Mouse (Mus musculus) kidney, adult 11 months (tissue): ENCODE measurements around the gene Epn2.
A peak's percentile ranks its signal among the peaks of the same experiment; 100 is the strongest.
"Not testable (repeated sequence)": the region's sequence is repeated elsewhere in the genome, so short reads cannot be mapped to it uniquely, and the experiment has no call there.

ENCODE experiments used
- DNase-seq: peaks from one replicate; pipeline ENCODE4 v3.0.0; 2022

Epn2 gene

DNA sequence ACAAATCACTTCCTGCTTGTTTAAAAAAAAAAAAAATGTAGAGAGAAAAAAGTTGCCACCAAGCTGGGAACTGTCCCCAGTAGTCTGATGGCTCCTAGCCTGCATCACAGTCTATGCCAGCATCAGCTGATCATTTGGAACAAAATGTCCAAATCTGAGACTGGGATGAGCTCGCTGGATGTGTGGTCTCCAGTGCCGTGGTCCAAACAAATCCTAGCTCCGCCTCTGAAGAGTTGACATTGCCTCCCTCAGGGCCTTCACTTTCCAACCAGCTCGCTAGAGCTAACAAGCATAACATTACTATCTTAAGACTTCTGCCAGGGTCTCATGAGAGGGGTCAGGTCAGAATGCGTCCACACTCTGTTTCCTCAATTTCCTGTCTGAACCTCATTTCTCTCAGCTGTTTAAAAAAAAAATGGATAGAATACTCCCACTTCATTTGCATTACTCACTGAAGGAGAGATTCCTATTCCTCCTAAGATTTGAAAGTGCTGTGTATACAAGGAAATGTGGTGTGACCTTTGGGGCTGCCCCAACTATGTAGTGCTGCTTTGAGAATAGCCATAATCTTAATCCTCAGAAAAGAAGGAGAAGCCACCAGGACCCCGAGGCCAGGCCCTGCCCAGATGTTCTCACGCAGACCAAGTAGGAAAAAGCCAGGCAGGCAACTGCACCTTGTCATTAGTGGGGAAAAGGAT lies 11.2 kb upstream of the Epn2 start:
- peak; percentile 58 for DNase-seq

DNA sequence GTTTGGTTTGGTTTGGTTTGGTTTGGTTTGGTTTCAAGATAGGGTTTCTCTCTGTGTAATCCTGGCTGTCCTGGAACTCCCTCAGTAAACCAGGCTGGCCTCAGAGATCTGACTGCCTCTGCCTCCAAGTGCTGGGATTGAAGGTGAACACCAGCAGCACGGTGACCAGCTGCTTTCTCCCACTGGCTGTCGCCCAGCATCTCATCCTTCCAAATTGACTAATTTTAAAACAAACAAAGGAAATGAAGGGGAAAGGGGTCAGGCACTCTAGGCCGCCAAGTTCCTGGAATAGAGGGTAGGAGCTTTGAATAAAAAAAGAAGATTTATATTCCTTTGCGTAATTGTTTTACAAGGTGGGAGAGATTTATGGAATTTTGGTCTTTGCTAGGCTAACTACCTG lies 5.9 kb upstream of the Epn2 start:
- DNase-seq, result no peak

DNA sequence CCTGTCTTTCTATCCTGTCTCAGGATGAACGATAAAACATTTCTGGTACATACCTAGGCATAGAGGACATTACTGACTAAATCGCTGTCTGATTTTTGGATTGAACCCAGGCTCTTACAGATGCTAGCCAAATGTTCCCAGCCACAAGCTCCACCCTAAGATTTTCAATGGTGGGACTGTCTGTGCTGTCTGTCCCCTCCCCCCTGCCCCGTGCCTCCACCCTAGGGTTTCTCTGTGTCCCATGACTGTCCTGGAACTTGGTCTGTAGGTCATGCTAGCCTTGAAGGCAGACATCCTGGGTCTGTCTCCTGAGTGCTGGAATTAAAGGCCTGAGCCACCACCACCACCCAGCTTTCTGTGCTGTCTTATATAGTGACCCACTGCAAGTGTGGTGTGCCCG lies 5.3 kb upstream of the Epn2 start:
- no peak for DNase-seq

DNA sequence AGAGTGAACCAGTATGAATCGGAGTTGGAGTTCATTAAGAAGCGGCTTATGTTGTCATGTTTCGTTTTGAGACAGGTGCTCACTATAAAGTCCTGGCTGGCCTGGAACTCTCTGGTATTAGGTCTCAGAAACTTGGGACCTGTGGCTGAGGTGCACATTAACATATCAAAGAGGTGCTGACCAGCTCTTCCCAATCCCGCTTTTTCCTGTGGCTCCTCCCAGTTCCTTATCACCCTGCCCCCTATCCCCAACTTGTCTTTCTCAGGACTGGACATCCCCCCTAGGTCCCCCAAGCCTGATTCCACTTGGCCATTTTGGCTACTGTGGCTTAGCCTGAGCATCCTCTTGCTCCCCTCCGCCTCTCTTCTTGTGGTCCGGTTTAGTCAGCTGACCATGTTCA lies 4.6 kb upstream of the Epn2 start:
- DNase-seq, result no peak

DNA sequence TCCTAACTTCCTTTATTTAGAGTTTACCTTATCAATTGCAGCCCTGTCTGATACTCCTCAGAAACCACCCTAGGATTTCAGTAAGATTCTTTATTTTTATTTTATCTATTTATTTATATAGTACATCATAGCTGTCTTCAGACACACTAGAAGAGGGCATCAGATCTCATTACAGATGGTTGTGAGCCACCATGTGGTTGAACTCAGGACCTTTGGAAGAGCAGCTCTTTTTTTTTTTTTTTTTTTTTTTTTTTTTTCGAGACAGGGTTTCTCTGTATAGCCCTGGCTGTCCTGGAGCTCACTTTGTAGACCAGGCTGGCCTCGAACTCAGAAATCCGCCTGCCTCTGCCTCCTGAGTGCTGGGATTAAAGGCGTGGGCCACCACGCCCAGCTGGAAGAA lies 3.3 kb upstream of the Epn2 start:
- DNase-seq, result not testable (repeated sequence)

DNA sequence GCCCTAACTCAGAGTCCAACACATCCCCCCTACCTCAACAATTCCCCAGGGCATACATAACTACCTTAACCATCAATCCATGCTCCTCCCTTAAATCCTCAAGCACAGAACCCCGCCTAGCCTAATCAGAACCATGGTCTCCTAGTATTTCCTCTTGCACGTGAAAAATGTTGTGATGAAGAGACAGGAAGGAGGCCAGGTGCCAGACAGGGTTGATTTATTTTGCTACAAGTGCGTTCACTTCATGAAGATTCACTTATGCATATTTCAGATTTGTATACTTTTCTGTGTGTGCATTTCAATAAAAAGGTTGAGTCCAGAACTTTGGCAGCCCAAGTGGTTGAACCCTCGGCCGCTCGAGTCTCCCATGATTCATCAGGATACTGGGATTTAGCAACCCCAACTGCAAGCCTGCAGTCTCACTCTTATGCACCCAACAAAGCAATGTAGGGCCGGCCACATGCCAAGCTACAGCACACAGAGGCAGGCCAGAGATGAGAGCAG lies 443 bp upstream of the Epn2 start:
- peak; percentile 64 for DNase-seq

DNA sequence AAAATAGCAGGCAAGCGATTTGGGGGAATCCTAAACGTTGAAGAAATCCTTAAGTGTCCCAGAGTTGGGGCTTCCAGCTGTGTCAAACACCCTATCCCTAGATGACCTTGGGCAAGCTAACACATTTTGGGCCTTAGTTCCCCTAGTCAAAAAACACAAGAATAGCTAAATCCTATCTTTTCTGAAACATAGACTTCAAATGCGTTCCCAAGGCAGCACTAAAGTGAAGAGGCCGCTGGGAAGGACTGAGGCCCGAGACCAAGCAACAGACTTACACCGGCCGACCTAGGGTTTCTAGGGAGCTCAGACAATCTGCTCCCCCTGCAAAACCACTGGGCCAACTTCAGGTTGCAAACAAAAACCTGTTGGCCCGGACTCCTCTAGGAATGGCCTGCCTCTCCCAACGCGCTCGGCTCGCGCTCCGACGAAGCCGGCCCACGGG lies 925 bp downstream of the Epn2 start:
- no peak for DNase-seq

DNA sequence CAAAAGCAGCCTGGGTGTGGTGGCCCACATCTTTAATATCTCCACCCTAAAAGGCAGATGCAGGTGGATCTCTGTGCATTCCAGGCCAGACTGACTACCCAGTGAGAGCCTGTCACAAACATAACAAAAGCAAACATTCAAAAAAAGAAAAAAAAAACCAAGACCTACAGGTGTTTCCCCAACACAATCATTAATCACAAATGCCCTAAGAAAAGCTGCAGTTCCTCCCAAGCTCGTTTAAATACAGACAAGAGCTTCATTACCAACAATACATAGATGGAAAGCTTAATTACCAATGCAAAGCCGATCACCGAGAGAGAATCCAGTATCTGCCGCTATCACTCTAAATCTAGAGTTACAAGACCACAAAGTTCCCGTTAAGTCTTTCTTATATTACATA lies 1.5 kb downstream of the Epn2 start:
- DNase-seq, result no peak

DNA sequence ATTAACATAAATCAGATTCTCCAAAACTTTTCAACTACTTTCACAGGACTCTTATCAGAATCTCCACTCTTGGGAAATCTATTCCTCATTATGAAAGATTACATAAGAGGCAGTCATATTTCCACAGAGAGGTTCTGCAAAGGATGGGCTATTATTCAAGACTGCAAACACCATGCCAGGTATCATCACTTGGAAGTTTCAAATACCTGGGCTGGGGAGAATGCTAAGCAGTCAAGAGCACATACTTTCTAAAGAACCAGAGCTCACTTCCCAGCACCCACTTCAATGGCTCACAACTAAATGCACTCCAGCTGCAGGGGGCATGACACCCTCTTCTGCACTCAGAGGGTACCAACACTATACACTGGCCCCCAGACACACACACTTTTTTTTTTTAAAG lies 2.1 kb downstream of the Epn2 start:
- no peak for DNase-seq

DNA sequence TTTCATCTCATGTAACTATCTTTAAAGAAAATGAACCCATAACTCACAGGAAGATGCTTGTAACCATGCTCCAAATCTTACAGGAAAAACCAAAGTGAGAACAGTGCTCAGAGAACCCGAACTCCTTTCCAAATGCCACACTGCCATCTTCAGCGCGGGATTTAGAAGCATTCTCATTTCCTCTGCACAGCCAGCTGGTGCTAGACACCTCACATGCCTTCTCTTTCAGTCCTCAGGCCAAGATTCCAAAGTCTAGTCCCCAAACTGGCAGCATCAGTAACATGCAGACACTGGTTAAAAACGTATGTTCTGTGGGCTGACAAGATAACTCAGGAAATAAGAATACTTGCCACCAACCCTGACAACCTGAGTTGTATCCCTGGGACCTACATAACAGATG lies 6.2 kb downstream of the Epn2 start:
- DNase-seq, result no peak

DNA sequence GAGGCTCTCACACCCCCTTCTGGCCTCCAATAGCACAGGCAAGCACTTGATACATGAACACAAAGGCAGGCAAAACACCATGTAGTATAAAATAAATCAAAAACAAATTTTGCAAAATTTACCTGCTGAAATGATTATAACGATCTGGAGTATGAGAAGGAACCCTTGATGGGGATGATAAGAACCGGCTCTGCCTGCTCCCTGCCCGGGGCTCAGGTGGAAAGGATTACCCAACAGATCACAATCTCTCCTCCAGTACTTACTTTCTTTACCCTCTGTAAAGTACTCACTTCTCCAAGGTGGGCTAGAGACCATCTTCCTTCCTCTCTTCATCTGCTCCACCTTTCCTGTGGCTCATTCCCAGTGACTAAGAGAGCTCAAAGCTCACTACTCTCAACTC lies 8.3 kb downstream of the Epn2 start:
- DNase-seq, result no peak

DNA sequence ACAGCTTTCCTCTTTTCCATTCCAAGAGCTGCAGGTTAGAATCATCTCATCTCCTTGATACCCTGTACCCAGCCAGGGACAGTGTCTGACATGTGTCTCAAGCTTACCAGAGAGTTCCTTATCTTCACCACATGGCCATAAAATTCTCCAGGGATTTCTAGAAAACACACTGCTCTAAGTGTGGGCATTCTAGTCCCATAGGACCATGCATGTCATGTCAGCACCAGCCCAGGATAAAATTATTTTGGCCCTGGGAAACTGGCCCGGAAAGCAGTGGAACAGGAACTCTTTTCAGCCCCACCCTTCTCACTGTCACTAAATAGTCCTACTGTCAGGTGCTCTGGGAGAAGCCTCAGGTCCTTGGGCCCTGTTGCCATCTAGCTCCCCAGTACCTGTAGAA lies 9.8 kb downstream of the Epn2 start:
- no peak for DNase-seq

DNA sequence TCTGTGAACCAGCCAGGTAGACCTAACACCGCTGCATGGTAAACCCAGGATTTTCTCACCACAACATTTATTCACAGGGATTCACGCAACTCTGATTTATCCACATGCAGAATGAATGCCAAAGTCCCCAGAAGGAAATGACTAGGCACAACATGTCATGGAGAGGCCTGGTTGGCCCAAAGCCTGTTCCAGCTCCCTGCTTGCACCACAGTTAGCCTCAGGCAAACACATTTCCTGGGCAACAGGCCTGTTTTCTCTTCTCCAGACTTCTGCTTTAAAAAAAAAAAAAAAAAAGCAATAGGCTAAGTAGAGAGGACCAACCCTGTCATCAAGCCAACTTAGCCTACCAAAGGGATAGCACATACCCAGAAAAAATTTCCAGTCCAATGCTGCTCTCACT lies 14.9 kb downstream of the Epn2 start:
- DNase-seq, result peak; percentile 62

DNA sequence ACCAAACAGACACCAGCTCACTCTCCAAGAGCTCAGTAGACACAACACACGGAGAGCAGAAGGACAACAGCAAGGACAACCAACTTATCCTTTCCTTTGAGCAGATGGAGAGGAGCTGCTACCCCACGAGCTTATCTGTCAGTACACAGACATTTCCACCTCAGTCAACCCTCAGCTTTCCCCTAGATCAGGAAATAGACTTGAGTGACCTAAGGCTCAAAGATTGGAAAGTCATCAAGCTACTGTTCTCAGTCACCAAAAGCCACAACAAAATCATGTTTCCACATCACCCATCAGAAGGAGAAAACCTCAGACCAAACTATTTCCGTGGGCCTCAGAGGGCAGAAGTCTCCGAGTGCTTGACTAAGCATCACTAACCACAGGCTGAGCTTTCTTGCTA lies 15.5 kb downstream of the Epn2 start:
- DNase-seq, result no peak

DNA sequence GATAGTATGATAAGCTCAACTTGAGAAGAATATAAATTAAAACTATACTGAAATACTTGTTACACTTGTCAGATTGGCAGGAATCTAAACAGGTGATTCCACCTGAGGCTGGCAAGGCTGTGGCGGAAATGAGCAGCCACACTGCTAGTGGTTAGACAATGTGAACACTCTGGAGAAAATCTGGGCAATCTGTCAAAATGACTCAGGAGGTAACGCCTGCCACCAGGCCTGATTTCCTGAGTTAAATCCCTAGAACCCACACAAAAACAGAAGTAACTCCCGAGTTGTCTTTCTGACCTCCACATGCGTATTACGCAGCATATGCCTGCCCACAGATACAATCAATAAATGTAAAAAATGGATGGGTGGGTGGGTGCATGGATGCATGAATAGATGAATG lies 17.1 kb downstream of the Epn2 start:
- DNase-seq, result no peak

DNA sequence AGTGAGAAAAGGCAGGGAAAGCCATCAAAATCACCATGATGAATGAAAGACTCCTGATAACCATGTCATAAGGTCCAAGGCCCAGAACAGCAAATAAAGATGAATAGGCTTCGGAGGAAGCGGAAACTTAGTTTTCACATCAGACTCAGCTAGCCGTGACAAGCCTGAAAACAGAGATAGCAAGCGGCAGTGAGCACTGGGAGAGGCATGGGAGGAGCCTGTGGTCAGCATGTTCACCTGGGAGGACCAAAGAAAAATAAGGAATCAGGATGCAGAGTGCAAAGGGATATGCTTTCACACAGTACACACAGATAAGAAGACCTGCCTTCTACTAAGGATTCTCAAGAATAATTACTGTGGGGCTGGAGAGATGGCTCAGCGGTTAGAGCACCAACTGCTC lies 19.9 kb downstream of the Epn2 start:
- DNase-seq, result no peak

DNA sequence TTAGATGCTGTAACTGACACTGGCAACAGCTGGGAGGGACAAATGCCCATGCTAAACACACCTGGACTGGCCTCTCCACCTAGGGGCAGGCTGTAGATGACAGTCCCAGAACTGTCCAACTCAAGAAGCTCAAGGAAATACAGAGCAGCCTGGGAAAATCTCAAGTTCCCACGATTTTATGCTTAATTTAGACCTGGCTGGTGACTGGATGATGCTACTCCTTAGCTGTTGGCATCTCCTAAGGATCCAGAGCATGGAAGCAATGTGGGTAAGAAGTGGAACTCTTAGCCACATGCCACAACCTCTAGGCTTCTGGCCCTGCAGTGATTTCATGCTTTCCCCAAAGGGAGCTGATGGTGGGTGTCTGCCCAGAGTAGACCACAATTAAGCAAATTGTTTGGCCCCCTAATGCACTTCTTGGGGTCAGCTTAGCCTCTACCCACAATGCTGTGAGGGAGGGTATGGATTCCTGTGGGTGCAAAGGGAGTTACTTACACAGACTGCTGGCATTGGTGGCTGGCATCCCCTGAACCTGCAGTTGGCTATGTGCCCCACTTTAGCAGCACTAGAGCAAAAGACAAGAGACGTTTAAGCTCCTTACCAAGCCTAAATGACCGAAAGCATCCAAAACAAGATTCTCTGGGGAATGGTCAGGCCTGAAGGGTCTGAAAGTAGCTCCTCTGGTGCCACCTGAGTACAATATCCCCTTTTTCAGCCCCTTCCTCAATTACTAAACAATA lies 26.3 kb downstream of the Epn2 start:
- DNase-seq, result no peak

DNA sequence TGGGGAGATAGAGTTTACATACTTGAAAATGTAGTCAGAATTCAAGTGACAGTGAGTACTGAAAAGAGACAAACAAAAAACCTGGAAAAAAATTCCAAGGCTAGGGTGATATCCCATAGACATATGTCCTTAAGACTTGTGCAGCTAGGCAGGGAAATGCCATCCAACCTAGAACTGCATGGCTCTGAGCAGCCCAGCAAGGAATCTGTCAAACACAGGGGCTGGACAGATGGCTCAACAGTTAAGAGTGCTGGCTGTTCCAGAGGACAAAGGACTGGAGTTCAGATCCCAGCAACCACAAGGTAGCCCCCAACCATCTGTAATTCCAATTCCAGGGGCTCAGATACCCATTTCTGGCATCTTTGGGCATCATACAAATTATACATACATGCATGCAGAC lies 28.9 kb downstream of the Epn2 start:
- DNase-seq, result no peak

DNA sequence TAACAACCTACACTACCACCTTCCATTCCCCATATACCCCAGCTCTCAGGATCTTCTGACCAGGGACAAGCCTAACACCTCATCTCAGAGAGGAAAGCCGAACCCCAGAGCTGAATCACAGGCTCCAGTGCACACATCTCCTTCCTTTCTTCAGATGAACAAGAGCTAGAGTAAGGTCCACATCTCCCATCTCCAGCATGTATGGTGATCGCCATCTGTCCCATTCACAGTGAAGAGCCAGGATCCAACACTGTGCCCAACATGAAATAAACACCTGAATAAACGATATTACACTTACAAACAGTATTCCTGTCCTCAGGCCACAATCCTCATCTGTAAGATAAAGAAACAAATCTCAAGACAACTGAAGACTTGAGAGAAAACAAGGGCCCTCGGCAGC lies 31.8 kb downstream of the Epn2 start:
- DNase-seq, result no peak

DNA sequence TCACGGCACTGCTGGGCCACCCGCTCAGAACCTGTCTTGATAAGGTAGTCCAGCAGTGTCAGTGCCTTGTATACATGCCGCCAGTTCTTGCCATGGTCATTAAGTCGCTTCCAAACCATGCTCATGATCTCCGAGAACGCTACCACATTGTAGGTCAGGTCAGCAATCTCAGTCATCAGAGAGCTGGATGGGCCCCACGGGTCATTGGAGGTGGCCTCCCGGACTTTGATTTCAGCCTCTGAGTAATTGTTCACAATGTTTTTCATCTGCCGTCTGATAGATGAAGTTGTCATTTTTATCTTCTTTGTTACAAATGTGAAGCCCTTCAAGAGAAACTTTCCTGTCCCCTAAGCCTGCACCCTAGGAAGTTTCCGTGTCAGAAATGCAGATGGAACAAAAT lies 33.0 kb downstream of the Epn2 start:
- no peak for DNase-seq

DNA sequence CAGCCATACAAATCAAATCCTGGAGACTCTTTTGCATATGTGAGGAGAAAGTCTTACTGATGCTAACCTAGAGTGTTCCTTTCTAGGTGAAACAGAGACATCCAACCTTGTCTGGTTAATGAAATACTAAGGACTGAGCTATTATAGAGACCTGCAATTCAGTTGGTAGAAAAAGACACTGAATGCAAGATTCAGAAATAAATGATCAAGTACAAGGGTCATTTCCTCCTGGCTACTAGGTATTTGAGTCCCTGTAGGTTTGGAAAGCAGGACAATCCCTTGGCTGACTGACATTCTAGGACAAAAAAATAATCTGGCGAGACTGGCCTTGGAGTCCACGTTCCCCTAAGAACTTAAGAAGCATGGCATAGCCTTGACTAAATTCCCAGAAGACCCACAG lies 33.9 kb downstream of the Epn2 start:
- DNase-seq, result peak; percentile 28

DNA sequence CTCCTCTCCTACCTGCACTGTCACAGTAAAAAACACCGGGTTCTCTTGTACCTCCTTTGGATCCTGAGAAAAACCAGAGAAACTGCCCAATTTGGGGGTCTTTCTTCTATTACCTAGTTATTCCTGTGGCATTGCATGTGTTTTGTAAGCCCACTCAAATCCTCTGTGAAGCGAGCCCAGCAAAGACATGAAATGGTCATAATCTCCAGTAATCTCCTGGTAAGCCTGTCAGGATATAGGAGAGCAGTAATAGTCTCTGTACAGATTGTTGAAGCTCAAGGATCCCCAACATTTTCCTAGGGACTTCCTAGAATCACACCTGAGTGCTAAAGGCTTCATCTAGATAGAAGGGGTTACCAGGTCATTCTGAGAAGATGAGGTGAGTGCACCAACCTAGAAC lies 38.4 kb downstream of the Epn2 start:
- no peak for DNase-seq

DNA sequence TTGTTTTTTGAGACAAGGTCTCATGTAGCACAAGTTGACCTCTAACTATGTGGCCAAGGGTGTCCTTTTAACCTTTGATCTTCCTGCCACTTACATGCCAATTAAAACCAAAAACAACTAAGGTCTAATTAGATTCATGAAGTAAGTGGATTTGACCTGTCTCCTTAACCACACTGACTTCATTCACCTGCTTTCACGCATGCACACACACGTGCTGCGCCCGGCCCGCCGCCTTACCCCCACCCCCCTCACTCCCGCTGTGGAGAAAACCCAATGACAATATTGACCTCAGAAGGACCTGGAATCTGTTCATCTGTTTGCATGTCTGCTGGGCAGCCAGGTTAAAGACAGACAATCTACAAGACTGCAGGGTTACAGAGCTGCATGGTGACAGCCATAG lies 38.8 kb downstream of the Epn2 start:
- DNase-seq, result peak; percentile 36

DNA sequence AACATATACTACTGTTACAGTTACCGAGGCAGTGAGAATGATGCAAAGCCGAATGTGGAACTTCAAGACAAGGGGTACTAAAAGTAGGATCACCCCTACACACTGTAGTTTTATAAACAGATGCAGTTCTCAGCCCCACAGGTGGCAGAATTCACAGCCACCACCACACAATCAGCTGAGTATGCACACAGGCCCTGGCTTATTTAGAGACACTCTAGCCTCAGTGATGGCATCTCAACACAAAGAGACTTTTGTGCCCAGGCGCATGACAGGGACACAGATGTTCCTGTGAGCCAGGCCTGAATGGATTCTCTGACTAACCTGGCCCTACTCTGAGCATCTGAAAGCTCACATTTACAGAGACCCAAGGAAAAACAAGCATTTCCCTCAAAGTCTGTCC lies 42.1 kb downstream of the Epn2 start:
- no peak for DNase-seq

DNA sequence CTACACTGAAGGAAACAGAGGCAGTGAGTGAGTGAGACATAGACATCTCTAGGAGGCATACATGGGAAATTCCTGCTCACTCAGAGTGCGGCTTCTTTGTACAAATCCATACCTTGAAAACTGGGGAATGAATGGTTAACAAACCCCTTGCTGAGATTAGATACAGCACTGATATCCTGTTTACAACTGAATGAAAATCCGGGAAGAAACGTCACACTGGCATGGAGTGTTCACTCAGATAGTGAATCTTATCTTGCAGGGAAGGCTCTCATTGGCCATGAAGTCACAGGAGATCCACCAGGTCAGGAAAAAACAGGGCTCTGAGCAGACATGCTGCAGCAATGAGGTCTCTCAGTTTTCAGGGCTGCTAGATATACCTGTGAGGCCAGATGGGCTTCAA lies 42.5 kb downstream of the Epn2 start:
- no peak for DNase-seq
